Mouse (Mus musculus): ENCODE data around the gene Stradb. TPM values are rescaled to one million over a fixed set of nuclear protein-coding genes. Genes with fewer than 3 reads are reported as not detected.

Stradb gene
- 10 to 100 TPM; 36.9 to 42.4 TPM for total RNA-seq (2021)
- long read RNA-seq, transcript Stradb-201 (12 exons, 2,960 nt) = major isoform, 28 of 40 reads
- long read RNA-seq, partial matches to known transcripts = 2 of 40 reads
- long read RNA-seq, other reads (novel, unspliced or antisense) = 5 of 40 reads

- peak; percentile 94 to 97 for DNase-seq (ENCODE audit: low spot score in 2 of 2)
Measured at GRCm38 (mm10) chr1:58973366-58974221, at the start of gene Stradb, which contains the start of gene Trak2. Gene Stradb, plus strand, starts transcription at chr1:58973522. Gene Trak2, minus strand, starts transcription at chr1:58973430.

- no peak for DNase-seq (ENCODE audit: low spot score in 2 of 2)
Measured at GRCm38 (mm10) chr1:58926664-58927063, 46.7 kb upstream of the Stradb start.

GRCm38 (mm10) chr1:58936746-58937605 is 36.3 kb upstream of the Stradb start:
- no peak for DNase-seq (ENCODE audit: low spot score in 2 of 2)

GRCm38 (mm10) chr1:58937606-58938099 is 35.7 kb upstream of the Stradb start:
- no peak for DNase-seq (ENCODE audit: low spot score in 2 of 2)

GRCm38 (mm10) chr1:58945523-58945922 is 27.8 kb upstream of the Stradb start:
- no peak for DNase-seq (ENCODE audit: low spot score in 2 of 2)

GRCm38 (mm10) chr1:58945960-58946670 is 27.2 kb upstream of the Stradb start:
- no peak for DNase-seq (ENCODE audit: low spot score in 2 of 2)

GRCm38 (mm10) chr1:58946718-58947117 is 26.6 kb upstream of the Stradb start:
- DNase-seq (ENCODE audit: low spot score in 2 of 2) = no peak

- DNase-seq (ENCODE audit: low spot score in 2 of 2) = no peak
Measured at GRCm38 (mm10) chr1:58949561-58950106, 23.7 kb upstream of the Stradb start.

- DNase-seq (ENCODE audit: low spot score in 2 of 2) = no peak
Measured at GRCm38 (mm10) chr1:58950899-58951648, 22.2 kb upstream of the Stradb start.

- no peak for DNase-seq (ENCODE audit: low spot score in 2 of 2)
Measured at GRCm38 (mm10) chr1:58951841-58952240, 21.5 kb upstream of the Stradb start.

GRCm38 (mm10) chr1:58952526-58952925 is 20.8 kb upstream of the Stradb start:
- no peak for DNase-seq (ENCODE audit: low spot score in 2 of 2)

GRCm38 (mm10) chr1:58952997-58953396 is 20.3 kb upstream of the Stradb start:
- DNase-seq (ENCODE audit: low spot score in 2 of 2) = no peak

GRCm38 (mm10) chr1:58953686-58954434 is 19.5 kb upstream of the Stradb start:
- no peak for DNase-seq (ENCODE audit: low spot score in 2 of 2)

- no peak for DNase-seq (ENCODE audit: low spot score in 2 of 2)
Measured at GRCm38 (mm10) chr1:58954578-58955410, 18.5 kb upstream of the Stradb start.

- DNase-seq (ENCODE audit: low spot score in 2 of 2) = no peak
Measured at GRCm38 (mm10) chr1:58955716-58956115, 17.6 kb upstream of the Stradb start.

GRCm38 (mm10) chr1:58956229-58956628 is 17.1 kb upstream of the Stradb start:
- no peak for DNase-seq (ENCODE audit: low spot score in 2 of 2)

GRCm38 (mm10) chr1:58957931-58958330 is 15.4 kb upstream of the Stradb start:
- DNase-seq (ENCODE audit: low spot score in 2 of 2) = no peak
